Mouse (Mus musculus) lung, postnatal 4 days (tissue): ENCODE data around the gene Fgfr2.

Experiments used
- DNase-seq, 2 experiments: peaks; one replicate each; pipeline ENCODE4 v3.0.0; 2021

Fgfr2 gene

DNA sequence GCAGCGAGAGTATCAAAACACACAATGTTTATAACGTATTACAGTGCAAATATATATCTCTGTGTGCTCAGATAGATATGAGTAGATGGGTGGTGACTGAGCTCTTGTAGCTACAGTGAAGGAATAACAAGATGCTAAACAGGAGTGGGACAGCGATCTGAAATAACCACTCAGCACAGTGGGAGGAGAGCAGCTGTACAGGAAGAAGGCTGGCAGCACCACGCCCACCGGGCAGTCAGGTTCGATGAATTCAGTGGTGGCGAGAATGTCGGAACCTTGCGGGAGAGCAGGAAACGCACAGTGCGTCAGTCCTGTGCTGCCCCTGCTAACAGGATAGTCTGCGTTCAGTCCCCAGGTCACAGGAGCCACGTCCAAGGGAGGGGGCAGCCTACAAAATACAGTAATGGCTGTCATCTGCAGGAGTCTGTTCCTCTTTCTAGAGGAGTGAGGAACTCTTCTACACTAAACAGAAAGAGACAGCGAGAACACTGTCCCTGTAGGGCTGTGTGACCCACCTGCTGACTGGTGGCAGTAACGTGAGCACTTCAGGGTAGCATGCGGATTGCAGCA is 2219.6 kb downstream of the Fgfr2 start:
- peak; percentile 26 to 31 for DNase-seq

DNA sequence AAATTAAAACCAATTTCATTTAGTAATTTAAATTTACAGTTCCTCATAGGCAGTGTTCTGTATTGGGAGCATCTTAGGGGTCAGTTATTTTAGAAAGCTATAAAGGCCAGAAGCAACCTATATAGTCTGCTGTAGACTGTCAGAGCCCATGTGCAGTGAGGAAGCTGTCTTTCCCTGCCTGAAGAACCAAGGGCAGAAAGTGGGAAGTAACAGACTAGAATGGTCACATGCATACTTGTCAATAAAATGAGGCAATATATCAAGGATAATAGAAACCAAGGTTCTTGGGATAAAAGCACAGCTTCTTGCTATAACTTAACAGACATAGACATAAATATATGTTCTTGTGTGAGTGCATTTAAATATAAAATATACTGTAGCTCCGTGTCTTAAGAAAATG is 2220.2 kb downstream of the Fgfr2 start:
- no peak for DNase-seq

DNA sequence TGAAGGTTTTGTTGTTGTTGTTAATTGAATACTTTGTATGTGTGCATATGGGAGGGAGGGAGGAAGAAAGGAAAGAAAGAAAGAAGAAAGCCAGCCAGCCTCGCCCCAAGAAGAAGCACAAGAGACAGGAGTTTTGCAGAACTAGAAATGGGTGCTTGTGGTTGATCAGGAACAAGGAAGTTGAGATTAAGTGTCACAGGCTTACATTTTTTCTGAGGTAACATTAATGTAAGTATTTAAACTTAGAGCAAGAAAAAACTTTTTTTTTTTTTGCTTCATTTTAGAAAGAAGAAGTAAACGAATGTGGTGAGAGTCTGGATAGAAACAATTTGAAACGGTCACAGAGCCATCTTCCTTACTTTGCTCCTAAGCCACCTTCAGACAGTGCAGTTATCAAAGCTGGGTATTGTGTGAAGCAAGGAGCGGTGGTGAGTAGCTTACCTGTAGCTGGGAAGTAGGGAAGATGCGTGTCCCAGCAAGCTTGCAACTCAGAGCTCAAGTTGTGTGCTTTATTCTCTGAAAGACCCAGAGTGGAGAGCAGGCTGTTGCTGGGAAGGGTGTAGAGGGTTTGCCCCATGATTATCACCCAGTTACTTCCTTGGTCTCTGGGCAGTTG is 2222.8 kb downstream of the Fgfr2 start:
- no peak for DNase-seq

DNA sequence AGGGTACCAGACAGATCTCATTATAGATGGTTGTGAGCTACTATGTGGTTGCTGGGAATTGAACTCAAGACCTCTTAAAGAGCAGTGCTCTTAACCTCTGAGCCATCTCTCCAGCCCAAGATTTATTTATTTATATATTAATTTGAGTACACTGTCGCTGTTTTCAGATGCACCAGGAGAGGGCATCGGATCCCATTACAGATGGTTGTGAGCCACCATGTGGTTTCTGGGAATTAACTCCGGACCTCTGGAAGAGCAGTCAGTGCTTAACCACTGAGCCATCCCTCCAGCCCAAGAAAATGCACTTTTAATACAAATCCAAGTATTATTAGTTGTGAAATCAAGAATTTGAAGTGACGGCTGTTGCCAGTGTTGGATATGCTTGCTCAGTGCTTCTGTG is 2224.8 kb downstream of the Fgfr2 start:
- peak in 1 of 2 experiments; percentile 49 for DNase-seq

DNA sequence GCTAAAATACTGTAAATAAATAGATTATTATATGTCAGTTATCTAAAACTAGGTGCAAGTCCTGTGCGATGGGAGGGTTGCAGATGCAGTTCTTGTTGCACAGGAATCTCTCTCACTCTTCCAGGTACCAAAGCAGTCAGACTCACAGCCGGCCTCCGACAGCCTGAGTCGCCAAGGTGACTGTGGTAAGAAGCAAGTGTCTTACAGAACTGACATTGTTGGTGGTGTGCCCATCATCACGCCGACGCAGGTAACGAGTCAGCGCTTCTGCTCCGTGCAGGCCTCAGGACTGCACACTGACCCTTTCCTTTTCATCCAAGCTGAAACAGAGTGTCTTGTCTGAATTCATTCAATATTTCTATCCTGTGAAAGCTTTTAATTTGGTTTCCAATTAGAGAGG is 2225.9 kb downstream of the Fgfr2 start:
- no peak for DNase-seq

DNA sequence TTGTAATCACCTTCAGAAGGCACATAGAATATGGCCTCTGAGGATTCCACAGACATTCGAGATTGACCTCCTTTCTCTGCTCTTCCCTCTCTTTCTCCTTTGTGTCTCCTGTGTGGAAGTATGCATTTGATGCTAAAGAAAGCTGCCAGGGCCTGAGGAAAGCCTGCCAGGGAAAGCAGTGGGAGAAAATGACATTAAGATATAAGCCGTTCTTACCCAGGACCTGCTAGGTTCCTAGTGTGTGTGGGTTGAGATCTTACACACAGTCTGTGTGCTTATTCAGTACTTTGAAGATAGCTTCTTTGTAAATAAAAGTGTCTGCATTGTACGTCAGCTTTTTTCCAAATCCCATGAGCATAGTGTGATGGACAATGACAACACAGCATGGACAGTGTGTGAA is 2227.1 kb downstream of the Fgfr2 start:
- DNase-seq: no peak

DNA sequence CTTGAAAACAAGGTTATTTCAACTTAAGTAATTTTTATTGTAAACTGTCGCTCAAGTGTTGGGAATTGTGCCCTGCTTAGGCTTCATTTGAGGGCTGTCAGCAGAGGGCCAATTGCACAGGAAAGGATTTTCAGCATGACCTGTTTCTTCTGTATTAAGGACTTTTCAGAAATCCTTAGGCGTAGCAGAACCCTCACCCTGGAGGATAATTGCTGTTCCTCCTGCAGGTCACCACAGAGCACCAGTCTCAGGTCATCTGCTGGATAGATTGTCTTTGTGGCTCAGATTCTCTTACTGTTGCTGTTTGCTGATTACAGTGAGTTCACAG is 2227.6 kb downstream of the Fgfr2 start:
- DNase-seq: no peak

GRCm38 (mm10) chr7:130894931-130895617 is 2228.1 kb downstream of the Fgfr2 start:
- no peak for DNase-seq

- DNase-seq: peak; percentile 29 to 57
These were observed 2230.2 kb downstream of the Fgfr2 start for GRCm38 (mm10) chr7:130892973-130893372.

DNA sequence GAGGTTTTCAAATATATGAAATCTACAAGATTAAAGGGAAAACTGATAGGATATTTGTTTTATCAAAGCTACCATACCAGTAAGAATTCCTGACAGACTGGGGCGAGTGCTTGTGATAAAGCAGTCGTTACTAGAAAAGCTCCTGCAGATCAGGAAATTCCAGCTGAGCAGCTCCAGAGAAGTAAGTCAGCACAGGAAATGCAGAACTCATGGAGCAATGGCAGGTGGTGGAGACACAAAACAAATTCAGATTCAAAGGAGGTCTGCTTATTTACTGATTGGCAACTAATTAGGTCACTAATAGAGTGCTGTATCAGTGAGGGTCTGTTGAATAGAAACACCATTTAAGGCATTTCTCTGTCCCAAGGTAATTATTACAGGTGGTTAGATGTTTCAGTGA is 2232.3 kb downstream of the Fgfr2 start:
- no peak for DNase-seq

DNA sequence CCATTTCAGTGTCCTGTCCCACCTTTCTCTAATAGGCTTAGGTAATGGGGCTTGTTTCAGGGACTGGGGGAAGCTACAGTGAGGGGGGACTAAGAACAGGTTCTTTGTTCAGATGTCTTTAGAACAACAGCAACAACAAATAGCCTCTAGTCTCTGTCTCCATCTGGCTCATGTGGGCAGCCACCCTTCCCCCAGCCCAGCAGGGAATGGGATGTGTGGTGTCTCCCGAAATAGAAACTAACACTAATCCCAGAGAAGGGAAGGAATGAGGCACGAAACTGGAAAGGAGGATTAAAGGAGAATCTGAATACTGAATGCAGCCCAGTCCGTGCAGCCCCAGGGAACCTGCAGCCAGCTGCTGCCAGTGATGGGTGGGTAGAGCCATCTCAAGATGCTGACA is 2235.2 kb downstream of the Fgfr2 start:
- peak in 1 of 2 experiments; percentile 32 for DNase-seq

DNA sequence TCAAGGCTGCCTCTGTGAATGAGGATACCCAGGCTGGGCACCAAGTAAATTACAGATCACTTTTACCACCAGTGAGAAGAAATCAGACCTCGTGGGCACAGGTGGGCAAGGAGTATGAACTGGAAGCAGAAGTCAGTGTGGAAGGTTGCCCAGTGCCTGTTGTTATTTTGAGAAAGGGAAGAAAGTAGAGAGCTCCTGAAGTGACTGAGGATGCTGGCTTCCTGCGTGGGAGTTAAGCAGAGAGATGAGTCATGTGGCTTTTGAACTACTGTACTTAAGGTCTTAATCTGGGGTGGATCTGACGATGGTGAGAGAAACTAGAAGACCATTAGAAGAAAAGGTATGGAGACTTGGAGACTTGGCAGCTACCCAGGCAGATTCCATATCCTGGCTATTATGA is 2236.9 kb downstream of the Fgfr2 start:
- no peak for DNase-seq

DNA sequence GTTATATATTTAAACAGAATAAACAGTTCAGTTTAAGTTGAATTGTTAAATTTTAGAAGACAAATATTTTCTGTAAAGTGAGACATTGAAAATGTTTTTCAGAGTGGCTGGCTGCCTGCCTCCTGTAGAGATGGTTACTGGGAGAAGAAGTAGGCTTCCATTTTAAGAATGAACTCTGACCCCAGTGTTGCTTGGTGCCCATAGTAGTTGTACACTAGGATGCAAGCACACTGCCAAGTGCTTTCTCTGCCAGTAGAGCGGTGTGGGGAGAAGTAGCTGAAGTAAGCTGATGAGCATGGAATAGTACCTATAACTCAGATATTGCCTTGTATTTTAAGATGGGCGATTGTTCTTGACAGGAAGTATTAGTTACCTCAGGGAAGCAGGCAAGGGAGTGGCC is 2239.0 kb downstream of the Fgfr2 start:
- DNase-seq: no peak

- peak in 1 of 2 experiments; percentile 44 for DNase-seq
These were observed 2255.9 kb downstream of the Fgfr2 start for GRCm38 (mm10) chr7:130867256-130867655.

GRCm38 (mm10) chr7:130866640-130867039 is 2256.5 kb downstream of the Fgfr2 start:
- no peak for DNase-seq

- peak; percentile 98 to 99 for DNase-seq
These were observed 2257.2 kb downstream of the Fgfr2 start, which contains the start of gene Plekha1 for GRCm38 (mm10) chr7:130865613-130866591. Plekha1 (plus strand) TSS chr7:130865756.

- no peak for DNase-seq
These were observed 2258.4 kb downstream of the Fgfr2 start for GRCm38 (mm10) chr7:130864711-130865110.

GRCm38 (mm10) chr7:130862501-130862900 is 2260.6 kb downstream of the Fgfr2 start:
- DNase-seq: no peak

DNA sequence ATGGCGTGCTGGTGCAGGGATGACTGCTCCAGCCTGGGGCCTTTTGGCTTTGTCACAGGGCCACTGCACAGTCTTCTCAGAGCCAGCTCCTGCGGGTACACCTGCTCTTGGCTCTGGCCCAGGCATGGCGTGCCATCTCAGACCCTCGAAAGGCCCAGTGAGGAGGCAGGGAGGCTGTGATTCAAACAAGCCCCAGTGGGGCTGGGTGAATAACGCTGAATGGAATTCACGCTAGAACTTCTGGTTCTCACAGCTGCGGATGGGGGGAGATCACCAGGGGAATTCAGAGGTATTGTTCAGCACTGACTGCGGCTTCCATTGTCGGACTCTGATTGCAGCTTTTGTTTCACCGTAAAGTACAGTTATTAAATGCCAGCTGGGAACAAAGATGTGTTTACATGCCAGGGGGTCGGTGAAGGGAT is 2262.4 kb downstream of the Fgfr2 start:
- peak; percentile 50 to 72 for DNase-seq

GRCm38 (mm10) chr7:130859926-130860325 is 2263.2 kb downstream of the Fgfr2 start:
- no peak for DNase-seq

DNA sequence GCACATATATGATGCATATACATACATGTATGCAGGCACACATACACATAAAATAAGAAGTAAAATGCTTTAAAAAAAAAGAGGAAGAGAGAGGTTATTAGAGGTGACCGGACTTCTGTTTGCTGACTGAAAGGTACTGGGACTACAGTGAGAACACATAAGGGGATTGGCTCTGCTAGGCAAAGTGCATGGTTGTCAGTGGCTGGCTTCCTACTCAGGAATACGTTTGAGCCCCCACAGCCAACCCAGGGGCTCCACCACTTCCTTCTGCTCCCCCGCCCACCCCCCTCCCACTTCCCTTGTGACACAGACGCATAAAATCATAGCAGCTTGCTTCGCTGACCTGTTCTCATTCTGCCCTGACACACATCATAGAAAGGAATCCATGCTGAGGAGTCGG is 2265.2 kb downstream of the Fgfr2 start:
- DNase-seq: no peak

- DNase-seq: peak; percentile 34 to 63
These were observed 2267.5 kb downstream of the Fgfr2 start for GRCm38 (mm10) chr7:130855681-130856080.

DNA sequence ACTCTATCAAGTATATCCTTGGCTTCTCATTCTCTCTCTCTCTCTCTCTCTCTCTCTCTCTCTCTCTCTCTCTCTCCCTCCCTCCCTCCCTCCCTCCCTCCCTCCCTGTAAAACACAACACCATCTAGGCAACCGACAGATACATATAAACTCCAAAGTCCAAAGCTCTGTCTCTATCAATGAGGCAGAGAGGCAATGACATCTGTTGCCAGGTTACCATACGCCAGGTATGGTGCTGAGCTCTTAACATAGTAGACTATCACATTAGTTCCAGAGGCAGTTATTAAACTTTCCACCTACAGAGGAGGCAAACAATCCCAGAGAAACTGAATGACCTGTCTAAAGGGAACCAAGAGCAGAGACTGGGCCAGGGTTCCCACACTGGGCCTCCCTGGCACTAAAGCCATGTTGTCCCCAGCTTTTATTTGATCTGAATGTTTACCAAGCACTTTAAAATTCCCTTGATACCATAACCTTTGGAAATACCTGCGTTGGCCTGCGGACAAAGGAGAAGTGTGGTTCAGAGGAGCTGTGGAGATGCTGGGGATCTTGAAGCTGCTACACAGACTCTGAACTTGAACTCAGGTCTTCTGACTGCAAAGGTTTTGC is 2268.4 kb downstream of the Fgfr2 start:
- peak; percentile 45 to 73 for DNase-seq
